Mouse (Mus musculus) midbrain, postnatal 0 days (tissue): ENCODE data around the gene Piga. TPM values are rescaled to one million over a fixed set of nuclear protein-coding genes. Genes with fewer than 3 reads are reported as not detected.

Experiments used
- ATAC-seq: fragments of 200-750 bp; cut with Nextera tagmentation; 2 replicates; pipeline ENCODE4 v1.8.0; 2017; ENCODE audit warnings: moderate number of reproducible peaks, mild to moderate bottlenecking, moderate TSS enrichment, moderate library complexity; ENCODE audit not compliant: low FRiP score
- DNase-seq: peaks from one replicate; pipeline ENCODE4 v3.0.0-alpha.2; 2015; ENCODE audit warnings: low spot score
- H3K27ac ChIP-seq: fragments of 300-500 bp; sonication (generic); 2 replicates; pipeline ENCODE4 v1.5.1; 2014; ENCODE audit warnings: low read depth, mild to moderate bottlenecking, low read length, mixed read lengths
- H3K27me3 ChIP-seq: fragments of 300-500 bp; sonication (generic); 2 replicates; pipeline ENCODE4 v1.6.1; 2014; ENCODE audit warnings: low read length, control low read depth, mixed read lengths; ENCODE audit not compliant: insufficient read depth
- H3K36me3 ChIP-seq: fragments of 300-500 bp; sonication (generic); 2 replicates; pipeline ENCODE4 v1.6.1; 2014; ENCODE audit warnings: low read length, control low read depth, mixed read lengths; ENCODE audit not compliant: insufficient read depth
- H3K4me1 ChIP-seq: fragments of 300-500 bp; sonication (generic); 2 replicates; pipeline ENCODE4 v1.6.1; 2014; ENCODE audit warnings: mild to moderate bottlenecking, control low read depth, antibody characterized with exemption, low read length, mixed read lengths; ENCODE audit not compliant: insufficient read depth
- H3K4me2 ChIP-seq: fragments of 300-500 bp; sonication (generic); 2 replicates; pipeline ENCODE4 v1.6.1; 2014; ENCODE audit warnings: low read depth, mild to moderate bottlenecking, low read length, mixed read lengths; ENCODE audit not compliant: poor library complexity, severe bottlenecking
- H3K4me3 ChIP-seq: fragments of 300-500 bp; sonication (generic); 2 replicates; pipeline ENCODE4 v1.5.1; 2014; ENCODE audit warnings: low read depth, mild to moderate bottlenecking, low read length, moderate library complexity
- H3K9ac ChIP-seq: fragments of 300-500 bp; sonication (generic); replicated peaks from 2 replicates; pipeline ENCODE4 v1.6.1; 2014; ENCODE audit warnings: mild to moderate bottlenecking, low read length, moderate library complexity, mixed read lengths; ENCODE audit not compliant: poor library complexity, severe bottlenecking
- H3K9me3 ChIP-seq: fragments of 300-500 bp; sonication (generic); 2 replicates; pipeline ENCODE4 v1.6.1; 2016; ENCODE audit warnings: low read length, control low read depth
- CTCF ChIP-seq: IDR thresholded peaks from 2 replicates; pipeline ENCODE4 v1.5.1; 2016; ENCODE audit warnings: antibody characterized with exemption, mild to moderate bottlenecking
- WGBS: fragments of 180-500 bp; shearing (Covaris S2); extraction: QIAGEN DNeasy Blood & Tissue Kit; methylation state at CpG from one replicate; pipeline ENCODE4 v1.1.7; 2014; 5-methylcytosine and 5-hydroxymethylcytosine counted together
- polyA plus RNA-seq: library from polyadenylated mRNA; unstranded; fragments of >200 nt; fragmentation: Nextera tagmentation; extraction: Ambion mirVana; gene quantifications from 2 replicates; pipeline ENCODE4 v1.2.1, GENCODE M21; 2015
- total RNA-seq: library from RNA; depleted of rRNA; stranded (reverse); fragments of >200 nt; gene quantifications from 2 replicates; pipeline ENCODE4 v1.2.3, GENCODE M21; 2014

Gene Piga
- total and polyA plus RNA-seq, 2 experiments from 2014 or later = 1.8 to 2.0 TPM

DNA sequence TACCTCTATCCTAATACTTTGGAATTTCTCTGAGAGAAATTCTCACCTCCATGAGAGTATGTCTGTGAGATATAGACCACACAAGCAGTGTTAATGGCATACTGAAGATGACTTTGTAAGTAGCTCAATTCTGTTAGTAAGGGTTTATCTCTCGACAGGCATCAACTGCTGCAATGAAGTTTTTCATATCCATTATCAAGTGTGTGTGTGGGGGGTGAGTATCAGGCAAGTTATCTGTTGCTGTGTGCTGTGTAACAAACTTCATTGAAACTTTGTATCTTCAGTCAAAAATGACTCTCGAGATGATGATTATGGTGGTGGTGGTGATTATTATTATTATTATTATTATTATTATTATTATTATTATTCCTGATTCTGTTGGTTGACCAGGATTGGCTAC, 2.8 kb upstream of the Piga start:
- Histone ChIP-seq H3K27me3 (0 out of 2 replicates have a peak, but pooled peaks cover 4% of the 10 kb centered on the region), H3K9ac (no peak overlapping the region), H3K4me1 (no peaks in the 10 kb centered on the region), H3K4me3 (no peak overlapping the region), H3K4me2 (no peak overlapping the region), H3K36me3 (no peaks in the 10 kb centered on the region), H3K27ac (no peak overlapping the region), H3K9me3 (no peaks in the 10 kb centered on the region)
- no peak for ATAC-seq
- WGBS = 89% methylated on average over 2 of the region's 2 CpGs
- no peak for DNase-seq
- TF ChIP-seq CTCF = no peak

DNA sequence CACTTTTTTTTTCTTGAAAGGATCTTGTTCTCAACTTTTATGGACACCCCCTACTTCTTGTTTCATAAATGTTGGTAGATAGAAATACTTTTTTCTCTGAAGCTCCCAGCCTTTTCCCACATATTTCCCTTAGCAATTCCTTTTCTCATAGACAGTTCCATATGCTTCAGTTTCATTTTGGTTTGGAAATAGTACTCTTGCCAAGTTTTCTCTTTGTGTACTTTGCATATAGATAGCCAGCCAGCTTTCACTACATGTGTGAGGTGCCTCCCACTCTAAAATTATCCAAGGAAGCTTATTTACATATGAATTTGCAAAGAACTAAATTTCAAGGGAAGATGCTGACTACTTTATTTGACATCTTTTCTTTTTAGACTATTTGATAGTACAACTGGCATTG, 1.6 kb upstream of the Piga start:
- Histone ChIP-seq H3K27ac (no peak overlapping the region), H3K4me3 (no peak overlapping the region), H3K9me3 (no peaks in the 10 kb centered on the region), H3K36me3 (no peaks in the 10 kb centered on the region), H3K4me1 (no peaks in the 10 kb centered on the region), H3K9ac (no peak overlapping the region), H3K4me2 (no peak overlapping the region), H3K27me3 (peaks cover 4% of the 10 kb centered on the region; the same call in 1 of the 2 replicates)
- no peak for ATAC-seq
- no peak for TF ChIP-seq CTCF
- no peak for DNase-seq

DNA sequence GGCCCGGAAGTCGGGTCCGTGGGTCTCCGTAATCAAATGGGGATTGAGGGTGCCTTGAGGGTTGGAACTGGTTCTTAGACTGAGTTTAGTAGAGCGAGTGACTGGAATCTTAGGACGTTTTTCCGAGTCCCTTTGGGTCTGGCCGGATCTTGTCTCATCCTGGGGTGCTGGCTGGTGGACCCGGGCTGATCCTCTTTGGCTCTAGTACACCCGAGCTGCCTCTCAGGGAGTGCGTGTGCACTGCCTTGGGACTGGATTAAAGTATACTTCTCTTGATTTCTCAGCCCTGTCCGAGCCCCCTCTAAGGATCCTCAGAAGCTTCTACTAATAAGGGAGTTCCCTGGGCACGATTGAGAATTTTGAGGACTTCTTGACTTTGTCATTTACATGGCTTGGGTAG, 368 bp downstream of the Piga start:
- DNase-seq = no peak

DNA sequence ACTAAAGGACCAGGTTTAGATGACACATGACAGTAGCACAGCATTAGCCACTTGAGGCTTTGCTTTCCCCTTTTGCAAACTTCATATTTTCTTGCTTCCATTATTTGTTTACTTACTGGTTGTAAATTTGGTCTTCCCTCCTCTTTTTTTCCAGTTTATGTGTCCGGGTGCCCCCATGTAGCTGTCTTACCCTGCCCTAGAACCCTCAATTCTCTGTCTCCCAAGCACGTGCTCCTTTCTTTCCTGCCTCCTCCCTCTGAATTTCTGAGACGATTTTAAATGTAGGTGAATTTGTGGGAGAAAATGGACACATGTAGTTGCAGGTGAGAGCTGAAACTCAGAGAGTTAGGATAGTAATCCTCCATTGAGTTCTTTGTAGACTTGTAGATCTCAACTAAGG, 931 bp downstream of the Piga start:
- no peak for TF ChIP-seq CTCF
- Histone ChIP-seq H3K4me2 (peak overlapping the region; percentile 55), H3K27me3 (peaks cover 4% of the 10 kb centered on the region; the same call in 1 of the 2 replicates), H3K9me3 (no peaks in the 10 kb centered on the region), H3K27ac (no peak overlapping the region), H3K36me3 (no peaks in the 10 kb centered on the region), H3K4me3 (peak overlapping the region; percentile 50), H3K4me1 (no peaks in the 10 kb centered on the region), H3K9ac (no peak overlapping the region)
- no peak for ATAC-seq
- DNase-seq = no peak
- WGBS = 54% methylated on average over 3 of the region's 3 CpGs

More for the DNA sequence above, 368 bp downstream of the Piga start:
- no peaks in the 10 kb centered on the region for H3K36me3 ChIP-seq
- TF ChIP-seq CTCF = no peak
- no peaks in the 10 kb centered on the region for H3K4me1 ChIP-seq
- whole genome bisulfite sequencing = 30% methylated on average over 13 of the region's 13 CpGs
- H3K27ac ChIP-seq = peak overlapping the region; percentile 57
- peak overlapping the region; percentile 50 for H3K4me3 ChIP-seq
- H3K9me3 ChIP-seq = no peaks in the 10 kb centered on the region
- peak overlapping the region; percentile 55 for H3K4me2 ChIP-seq
- H3K9ac ChIP-seq = peak overlapping the region; percentile 55
- peak; percentile 32; the same call in 1 of the 2 replicates for ATAC-seq
- H3K27me3 ChIP-seq = peaks cover 4% of the 10 kb centered on the region; the same call in 1 of the 2 replicates

GRCm38 (mm10) chrX:164424821-164425220, 5.2 kb downstream of the Piga start:
- no peak overlapping the region for H3K9ac ChIP-seq
- H3K36me3 ChIP-seq = no peaks in the 10 kb centered on the region
- 84% methylated on average over 1 of the region's 1 CpGs for WGBS
- no peak for DNase-seq
- H3K4me2 ChIP-seq = no peak overlapping the region
- no peak for ATAC-seq
- no peak for TF ChIP-seq CTCF
- no peak overlapping the region for H3K4me3 ChIP-seq
- no peaks in the 10 kb centered on the region for H3K9me3 ChIP-seq
- no peak overlapping the region for H3K27ac ChIP-seq
- no peaks in the 10 kb centered on the region; the same call in 1 of the 2 replicates for H3K27me3 ChIP-seq
- H3K4me1 ChIP-seq = no peaks in the 10 kb centered on the region

DNA sequence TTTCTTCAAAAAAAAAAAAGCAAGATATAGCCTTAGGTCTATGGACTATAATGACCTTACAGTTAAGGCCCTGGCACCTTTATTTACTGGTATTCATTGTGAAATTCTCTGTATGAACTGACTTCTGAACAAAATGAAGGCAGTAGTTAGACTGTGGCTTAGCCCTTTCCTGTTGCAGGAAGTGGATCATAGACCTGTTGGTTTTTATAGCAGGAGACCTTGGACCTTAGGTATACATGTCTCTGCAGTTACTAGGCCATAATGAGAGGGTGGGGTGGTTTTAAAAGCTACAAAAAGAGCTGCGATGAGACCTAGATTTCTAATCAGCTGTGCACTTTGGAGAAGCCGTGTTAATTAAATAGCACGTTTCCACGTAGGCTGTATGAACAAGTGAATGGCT, 7.7 kb downstream of the Piga start:
- DNase-seq = no peak
- H3K4me1 ChIP-seq = no peaks in the 10 kb centered on the region
- no peak for TF ChIP-seq CTCF
- no peak overlapping the region for H3K4me3 ChIP-seq
- no peaks in the 10 kb centered on the region for H3K9me3 ChIP-seq
- no peaks in the 10 kb centered on the region for H3K36me3 ChIP-seq
- H3K4me2 ChIP-seq = no peak overlapping the region
- no peak overlapping the region for H3K9ac ChIP-seq
- H3K27me3 ChIP-seq = no peaks in the 10 kb centered on the region; the same call in 1 of the 2 replicates
- ATAC-seq = no peak
- 94% methylated on average over 4 of the region's 4 CpGs for WGBS
- H3K27ac ChIP-seq = no peak overlapping the region
